Mouse (Mus musculus) embryo, embryonic 9.5 days (tissue): ENCODE results near the gene Lbr.
"Not testable (repeated sequence)": the region's sequence is repeated elsewhere in the genome, so short reads cannot be mapped to it uniquely, and the experiment has no call there.

Experiments
- DNase-seq: peaks from one replicate; pipeline ENCODE4 v3.0.0-alpha.2; 2017; ENCODE audit errors: extremely low spot score

Lbr gene

DNA sequence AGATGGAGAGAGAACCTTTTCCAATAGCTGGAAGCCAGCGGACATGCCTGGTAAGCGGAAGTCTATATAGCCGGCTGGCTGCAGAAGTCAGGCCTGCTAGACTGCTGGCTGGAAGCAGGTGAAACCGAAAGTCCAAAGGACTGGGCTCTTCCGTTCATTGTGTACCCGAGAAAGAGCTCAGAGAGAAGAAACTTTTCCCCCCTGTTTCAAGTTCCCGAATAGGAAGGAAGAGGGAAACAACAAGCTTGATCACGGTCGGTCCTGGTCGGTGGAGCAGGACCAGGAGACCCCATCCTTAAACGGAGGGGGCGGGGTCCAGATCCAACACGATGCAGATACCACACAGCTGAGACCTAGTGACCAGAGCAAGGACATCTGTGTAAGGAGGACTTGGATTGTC is 9.6 kb upstream of the Lbr start:
- no peak for DNase-seq

DNA sequence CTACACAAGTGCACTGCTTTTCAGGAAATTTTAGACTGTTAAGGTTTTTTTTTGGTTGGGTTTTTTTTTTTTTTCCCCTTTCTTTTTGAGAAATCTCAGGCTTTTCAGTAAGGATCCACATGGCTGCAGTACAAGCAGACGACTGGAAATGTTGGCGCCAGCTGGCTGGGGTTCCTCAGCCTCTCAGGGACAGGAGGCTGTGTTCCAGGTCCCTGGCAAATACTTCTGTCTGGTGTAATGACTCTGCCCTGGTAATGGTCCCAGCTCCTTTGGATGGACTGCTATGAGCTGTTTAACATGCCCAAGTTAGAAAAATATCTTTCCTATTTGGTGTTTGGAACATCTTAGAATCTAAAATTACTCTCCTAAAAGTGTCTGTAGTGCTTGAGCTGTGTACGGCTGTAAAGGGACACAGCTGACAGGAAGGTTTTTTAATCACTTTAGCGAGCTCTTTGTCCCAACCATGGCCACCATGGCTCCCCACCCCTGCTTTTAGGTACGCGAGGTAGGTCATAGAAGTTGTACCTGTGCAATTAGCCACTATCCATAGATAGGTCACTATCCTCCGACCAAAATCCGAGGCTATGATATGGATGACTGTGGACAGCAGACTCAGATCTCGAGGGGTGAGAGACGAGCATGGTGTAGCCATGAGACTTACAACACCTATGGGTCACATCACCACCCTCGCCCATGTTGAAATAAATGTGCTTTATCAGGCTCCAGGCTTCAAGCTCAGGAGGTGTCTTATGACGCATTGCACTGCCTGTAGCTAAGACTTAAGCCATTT is 8.9 kb upstream of the Lbr start:
- DNase-seq: no peak

DNA sequence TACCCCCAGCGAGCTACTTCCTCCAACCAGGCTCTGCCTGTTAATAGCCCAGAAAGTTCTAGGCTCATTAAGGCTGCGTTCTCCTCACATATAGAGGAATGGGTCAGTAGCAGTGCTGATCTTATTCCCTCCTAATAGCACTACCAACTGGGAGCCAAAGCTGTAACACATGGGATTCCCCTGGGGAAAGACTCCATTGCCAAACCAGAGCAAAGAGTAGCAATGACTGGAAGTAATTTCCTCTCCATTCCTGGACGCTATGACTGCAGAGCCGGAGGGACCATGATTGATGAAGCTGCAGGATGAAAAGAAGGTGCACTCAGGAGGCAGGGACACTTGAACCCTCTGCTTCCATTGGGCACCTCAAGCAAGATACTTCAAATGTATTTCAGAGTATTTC is 7.6 kb upstream of the Lbr start:
- no peak for DNase-seq

DNA sequence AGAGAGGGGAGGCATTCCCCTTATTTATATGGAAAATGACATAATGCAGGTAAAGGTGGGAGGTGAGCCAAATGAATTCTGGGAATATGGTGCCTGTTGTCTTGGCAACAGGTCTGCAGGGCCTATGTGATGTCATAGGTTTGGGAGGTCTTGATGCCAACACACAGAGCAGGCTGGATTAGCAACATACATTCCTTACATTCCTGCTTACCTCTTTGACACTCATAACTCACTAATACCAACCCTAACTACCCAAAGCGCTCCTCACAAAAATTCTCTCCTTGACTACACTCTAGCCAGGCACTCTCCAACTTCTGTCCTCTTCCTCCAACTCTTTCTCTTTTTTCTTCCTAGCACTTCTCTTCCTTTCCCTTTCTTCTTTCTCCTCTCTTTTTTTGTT is 5.4 kb upstream of the Lbr start:
- DNase-seq: no peak

DNA sequence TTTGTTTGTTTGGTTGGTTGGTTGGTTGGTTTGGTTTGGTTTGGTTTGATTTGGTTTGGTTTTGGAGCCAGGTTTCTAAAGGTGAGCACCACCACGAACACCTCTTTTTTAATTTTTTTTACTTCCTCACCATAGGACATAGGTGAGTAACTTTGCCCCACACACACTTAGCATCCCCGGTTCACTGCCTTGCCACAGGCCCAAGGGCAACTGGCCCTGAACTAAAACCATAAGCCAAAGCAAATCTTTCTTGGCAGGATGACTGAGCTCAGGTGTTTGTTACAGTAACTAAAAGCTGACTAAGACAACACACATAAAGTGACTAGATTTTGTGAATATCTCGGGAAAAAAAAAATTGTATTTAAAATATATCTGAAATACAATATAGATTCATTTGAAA is 4.5 kb upstream of the Lbr start:
- no peak for DNase-seq

DNA sequence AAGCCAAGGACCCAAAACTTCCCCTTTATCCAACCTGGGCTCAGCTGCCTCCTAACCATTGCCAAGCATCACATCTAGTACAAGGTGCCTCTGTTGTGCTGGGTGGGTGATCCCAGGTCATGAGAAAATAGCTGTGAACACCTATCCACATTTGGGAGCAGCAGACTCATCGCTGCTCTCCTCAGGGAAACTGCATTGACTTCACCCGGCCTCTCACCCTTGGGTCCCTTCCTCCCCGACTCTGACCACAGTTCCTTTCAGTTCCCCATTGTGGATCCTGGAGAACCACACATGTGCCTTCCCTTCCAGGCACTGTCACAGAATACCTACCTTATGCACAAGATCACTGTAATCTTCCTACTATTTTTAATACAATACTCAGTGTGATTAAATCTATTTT is 2.9 kb upstream of the Lbr start:
- no peak for DNase-seq

DNA sequence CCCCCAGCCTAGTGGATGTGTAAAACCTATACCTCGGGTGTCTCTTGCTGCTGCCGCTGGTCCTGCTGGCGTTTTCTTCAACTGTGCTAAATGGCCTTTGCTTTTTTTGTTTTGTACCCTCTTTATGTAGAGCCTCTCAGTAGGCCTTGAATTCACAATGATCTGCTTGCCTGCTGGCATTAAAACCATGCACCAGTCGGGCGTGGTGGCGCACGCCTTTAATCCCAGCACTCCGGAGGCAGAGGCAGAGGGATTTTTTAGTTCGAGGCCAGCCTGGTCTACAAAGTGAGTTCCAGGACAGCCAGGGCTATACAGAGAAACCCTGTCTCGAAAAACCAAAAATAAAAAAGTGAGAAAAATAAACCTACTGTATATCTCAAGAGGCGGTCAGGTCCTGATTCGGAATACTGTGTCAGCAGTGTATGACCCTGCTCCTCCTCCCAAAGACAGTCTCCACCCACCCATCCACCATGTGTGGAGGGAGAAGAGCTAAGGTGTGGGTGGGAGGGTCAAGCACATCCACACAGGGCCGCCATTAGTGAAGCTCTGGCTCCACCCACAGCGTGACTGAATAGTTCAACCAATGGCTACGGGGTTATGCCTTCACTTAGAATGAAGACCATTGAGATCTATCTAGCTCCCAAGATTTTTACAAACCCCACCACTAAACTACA is 2.2 kb upstream of the Lbr start:
- DNase-seq: no peak

DNA sequence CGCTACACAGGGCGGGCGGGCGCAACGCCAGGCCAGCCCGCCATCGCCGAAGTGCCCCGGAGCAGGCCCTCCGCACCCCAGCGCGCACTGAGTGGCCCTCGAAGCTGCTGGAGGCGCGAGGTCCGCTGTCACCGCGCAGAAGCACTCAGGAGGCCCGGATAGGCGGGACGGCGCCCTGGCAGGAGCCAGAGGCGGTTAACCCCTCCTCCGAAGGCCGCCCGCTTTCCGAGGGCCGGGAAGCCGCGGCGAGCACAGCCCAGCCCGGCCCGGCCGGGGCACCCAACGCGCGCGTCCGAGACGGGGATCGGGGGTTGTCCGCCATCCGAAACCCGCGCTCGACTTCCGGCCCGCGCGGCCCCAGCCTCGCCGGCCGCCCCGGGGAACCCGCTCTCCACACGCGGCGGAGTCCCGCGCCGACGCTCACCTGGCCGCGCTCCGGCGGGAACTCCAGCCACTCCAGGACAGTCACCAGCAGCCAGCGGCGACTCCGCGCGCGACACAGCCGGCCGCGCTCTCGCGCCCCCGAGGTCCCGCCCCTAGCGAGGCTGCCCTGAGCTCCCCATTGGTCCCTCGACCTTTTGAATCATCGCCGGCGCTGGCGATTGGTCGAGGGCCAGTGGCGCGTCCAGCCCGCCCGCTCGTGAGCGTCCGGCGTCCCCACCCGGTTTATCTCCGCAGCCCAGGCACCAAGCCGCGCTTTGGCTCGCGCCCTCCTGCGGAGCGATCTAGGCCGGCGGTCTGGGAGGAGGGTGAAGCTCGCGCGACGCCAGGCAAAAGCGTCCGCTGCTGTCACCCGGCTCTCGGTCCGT is 778 bp downstream of the Lbr start:
- peak; percentile 94 for DNase-seq

DNA sequence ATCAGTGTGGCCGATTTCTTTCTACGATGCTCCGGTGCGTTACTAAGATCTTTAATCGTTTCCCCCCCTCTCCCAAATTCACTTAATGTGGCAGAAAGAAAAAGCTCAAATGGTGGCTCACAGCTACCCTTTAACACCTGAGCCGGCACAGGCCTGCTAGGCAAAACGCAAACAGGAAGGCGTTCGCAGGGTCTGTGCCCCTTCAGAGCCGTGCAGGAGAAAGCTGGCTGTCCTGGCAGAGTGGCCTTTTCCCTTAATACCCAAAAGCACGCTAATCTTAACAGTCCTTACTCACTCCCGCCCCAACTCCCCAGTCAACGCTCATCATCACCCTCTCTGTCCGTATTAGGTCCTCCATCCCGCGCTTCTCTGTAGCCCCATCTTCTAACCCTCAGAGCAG is 1.4 kb downstream of the Lbr start:
- no peak for DNase-seq

DNA sequence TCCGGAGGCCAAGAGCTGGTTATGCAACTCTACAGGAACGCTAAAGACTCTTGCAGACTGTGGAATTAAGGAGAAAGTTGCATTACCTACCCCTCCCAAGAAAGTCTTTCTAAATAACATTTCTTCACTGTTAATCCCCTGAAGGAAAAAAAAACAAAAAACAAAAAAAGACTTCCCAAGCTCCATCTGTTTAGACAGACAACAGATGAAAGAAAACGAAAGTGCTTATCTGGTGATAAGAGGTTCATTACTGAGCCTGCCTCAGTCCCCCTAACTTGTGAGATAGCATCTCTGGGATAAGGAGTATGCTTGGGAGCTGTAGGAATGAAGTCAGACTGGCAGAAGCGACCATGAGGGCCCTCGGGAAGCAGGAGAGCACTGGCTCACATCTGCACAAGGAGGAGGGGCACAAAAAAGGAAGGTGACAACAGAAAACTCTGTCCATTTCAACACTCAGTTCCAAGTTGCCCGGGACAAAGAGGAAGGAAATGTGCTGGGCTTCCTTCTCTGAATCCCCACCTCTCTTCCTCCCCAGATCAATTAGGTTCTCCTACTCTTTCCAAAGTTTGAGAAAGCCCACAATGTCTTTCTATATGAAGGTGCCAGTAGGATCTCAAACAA is 3.0 kb downstream of the Lbr start:
- DNase-seq: no peak

DNA sequence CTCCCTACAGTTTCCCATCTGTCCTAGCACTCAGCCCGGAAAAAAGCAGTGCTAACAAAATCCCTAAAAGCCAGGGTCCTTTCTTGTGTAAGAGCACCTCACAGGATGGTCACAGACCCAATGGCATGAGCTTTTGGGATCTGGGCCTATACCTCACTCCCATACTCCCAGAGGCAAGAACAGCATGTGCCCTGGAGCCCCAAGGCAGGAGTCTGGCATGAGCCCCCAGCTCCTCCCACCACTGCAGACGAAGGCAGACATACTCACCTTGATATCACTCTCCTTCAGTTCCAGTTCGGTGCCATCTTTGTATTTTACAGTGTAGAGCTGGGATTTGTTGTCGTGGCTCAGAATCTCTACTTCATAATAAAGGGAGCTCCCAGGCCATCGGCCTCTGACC is 4.7 kb downstream of the Lbr start:
- DNase-seq: no peak

DNA sequence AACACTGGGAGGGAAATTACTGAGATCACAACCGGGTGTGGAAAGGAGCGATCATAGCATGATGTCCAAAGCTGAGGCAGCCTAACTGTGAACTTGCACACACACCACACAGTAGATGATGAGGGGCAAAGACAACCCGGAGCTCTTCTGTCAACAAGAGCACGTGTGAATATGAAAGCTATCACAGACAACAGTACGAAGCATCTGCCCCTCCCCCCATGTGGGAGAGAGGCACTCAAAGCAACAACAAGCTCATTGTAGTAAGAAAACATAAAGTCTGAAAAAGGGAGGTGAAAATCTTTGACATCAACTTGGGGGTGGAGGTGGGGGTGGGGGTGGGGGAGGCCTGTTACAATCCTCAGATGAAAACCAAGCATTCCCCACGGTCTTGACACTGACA is 9.7 kb downstream of the Lbr start:
- DNase-seq: no peak

DNA sequence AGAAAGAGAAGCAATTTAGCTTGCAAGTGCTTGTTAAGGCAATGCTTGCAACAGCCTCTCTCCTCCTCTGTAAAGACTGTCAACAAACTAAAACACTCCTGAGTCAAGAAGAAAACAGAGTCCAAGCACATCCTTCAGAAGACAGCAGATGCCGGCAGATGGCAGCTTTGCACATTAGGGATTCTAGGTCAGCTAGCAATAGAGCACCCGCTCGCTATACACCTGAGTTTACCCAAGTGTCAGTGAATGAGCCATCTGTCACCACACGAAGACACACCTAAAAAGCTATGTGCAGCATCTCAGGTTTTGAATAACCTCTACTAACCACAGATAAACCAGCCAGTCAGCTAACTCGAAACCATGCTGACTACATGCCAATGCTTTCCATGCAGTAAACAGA is 10.1 kb downstream of the Lbr start:
- no peak for DNase-seq

DNA sequence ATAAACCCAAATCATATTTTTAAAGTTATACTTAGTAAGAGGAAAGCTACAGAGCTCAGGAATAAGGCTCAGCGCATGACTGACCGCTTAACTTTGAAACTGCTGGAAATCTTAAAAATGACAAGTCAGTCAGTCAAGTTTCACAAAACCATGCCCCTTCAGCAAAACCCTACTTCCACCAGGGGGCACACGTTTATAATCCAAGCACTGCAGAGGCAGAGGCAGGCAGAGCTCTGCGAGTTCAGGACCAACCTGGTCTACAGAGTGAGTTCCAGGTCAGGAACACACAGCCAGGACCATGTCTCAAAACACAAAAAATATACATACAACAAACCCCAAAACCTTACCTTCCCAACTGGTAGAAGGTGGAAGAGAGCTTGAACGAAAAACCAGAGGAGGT is 14.5 kb downstream of the Lbr start:
- no peak for DNase-seq

DNA sequence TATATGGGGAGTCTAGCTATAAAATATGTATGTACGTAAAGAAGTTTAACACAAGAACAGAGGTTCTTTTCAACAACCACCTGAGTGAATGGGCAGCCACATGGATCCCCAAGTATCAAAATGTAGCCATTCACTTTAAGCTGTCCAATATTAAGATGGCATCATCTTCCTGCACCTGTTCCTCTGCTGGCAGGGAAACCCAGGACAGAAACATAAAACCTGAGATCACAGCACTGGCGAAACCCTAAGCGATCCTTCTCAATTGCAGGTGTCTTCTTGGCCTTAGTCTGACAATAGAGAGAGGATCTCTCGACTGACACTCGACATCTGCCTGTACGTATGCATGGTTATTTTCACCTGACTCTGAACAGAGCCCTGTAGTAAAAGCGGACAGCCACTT is 16.1 kb downstream of the Lbr start:
- no peak for DNase-seq

DNA sequence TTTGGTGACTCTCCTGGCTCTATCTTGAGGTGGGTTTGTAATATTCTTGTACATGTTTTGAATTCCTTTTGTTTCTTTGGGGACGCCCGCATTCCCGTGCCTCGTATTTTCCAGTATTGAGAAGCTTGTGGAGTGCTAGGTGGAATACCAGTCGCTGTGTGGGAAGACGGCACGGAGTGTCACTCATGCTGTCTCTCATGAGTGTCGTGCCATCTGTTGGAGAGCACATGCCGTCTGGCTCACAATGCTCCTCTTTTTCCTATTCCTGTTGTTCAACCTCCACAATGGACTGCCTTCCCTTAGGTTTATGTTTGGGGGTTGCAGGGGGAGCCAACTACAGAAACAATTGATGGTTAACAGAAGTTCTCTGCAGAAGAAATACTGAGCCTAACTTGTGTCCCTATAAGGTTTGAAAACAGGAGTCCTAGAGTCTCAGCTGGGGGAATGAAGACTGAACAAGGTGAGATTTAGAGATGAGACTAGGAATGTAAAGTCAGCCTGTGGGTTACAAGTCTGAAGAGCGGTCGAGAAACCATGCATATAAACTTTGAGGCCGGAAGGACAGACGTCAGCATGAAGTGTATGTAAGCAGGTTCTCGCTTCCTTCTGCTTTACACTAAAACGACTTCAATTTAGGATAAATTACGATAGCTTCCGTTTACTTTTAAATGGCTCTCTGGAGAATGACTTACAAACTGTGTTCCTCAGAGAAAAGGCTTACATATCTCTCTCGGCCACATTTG is 31.2 kb downstream of the Lbr start:
- no peak for DNase-seq

DNA sequence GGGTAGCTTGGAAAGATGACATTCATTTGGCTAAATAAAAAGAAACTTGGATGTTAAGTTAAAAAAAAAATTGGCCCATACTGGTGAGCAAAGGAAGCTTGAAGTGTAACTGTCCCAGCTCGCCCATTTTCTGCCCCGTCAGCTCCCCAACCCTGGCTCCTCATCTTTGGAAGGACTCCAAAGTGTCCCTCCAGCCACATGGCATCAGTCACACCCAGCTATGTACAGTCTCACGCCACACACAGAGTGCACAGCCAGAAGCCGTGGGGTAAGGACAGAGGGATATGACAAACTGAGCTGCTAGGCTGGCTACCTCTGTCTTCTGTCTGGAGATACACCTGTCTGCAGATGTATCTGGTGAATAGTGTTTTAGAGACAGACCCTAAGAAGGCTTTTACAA is 42.2 kb downstream of the Lbr start:
- no peak for DNase-seq

DNA sequence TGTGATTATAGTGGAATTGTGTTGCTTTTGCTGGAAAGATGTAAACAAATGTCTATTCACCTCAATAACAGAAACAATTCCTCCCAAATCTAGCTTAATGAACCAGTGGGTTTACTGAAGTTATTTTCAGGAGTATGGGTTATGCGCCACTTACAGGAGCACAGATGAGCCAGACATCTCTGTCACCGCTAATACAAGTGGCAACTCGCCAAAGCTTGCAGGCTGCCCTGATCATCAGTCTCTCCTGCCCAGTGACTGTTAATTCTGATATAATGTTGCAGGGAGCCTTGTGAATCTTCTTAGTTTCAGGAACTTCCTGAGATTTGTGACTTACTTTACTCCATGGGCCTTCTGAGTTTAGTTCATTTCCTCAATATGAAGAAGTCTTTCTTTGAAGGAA is 42.9 kb downstream of the Lbr start:
- DNase-seq: no peak

DNA sequence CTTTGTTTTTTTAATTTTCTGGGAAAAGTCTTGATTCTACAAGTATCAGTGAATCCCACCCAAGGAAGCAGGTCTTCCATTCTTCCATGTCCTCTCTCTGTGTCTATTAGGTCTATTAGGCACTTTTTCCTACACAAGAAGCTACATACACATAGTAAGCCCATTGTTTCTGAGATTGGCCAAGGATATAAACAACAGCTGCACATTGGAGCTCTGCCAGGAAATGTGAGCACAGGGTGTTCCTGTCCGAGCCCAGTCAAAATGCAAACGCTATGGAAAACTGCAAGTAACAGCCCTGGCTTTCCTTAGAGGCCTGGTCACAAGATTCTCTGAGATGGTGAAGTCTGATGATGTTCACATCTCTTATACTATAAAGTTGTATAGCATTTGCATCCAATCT is 49.3 kb downstream of the Lbr start:
- DNase-seq: no peak

DNA sequence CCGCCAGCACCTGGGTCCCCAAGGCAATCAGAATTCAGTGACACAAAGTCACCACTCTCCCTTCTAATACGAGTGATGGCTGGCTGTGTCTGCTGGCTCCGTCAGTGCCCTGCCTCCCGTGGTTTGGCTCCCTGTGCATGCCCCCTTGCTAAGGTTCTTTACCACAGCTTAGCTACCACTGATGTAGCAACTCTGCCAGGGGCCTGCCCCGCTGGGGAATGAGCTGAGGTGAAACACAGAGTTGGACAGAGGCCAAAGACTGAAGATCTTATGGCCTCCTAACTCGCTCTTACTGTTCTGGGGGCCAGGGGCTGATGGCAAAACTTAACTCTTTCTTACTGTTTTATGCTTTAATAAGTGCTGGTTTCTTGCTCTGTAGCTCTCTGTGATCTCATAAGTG is 52.9 kb downstream of the Lbr start:
- DNase-seq: no peak

DNA sequence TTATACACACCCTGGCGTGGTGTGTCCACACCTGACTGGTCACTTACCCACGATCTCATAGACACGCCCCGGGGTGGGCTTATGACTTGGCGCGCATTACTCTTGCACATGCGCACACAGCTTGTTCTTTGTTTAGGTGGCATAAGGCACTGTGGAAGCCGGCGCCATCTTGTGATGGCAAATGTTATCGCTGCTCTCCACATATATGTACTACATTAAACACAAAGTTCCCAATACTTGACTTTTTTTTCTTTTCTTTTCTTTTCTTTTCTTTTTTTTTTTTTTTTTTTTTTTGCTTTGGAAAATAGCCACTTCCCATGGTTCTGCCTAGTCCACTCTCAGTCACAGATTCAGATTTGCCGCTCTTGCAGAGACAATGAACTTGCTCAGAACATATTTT is 60.2 kb downstream of the Lbr start:
- DNase-seq: not testable (repeated sequence)

DNA sequence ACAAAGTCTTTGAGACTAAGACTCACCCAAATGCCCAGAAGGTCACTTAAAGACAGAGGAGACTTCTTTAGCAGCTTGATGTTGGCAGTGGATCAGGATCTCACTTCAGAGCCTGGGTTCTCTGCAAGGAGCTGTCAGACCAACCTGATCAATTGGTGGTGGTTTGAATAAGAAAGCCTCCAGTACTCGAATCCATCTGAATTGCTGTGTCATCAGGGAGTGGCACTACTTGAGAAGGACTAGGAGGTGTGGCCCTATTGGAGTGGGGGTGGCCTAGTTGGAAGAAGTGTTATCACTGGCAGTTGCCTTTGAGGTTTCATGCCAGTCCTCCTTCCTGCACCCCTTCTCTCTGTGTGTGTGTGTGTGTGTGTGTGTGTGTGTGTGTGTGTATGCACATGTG is 66.3 kb downstream of the Lbr start:
- DNase-seq: no peak
